Mouse (Mus musculus) heart, postnatal 0 days (tissue): ENCODE measurements around the gene Rpp21.

ENCODE experiments used
- CTCF ChIP-seq: IDR thresholded peaks from 2 replicates; pipeline ENCODE4 v1.5.1; 2016; ENCODE audit warnings: antibody characterized with exemption, control low read depth, low read depth
- EP300 ChIP-seq: IDR thresholded peaks from 2 replicates; pipeline ENCODE4 v1.6.1; 2016; ENCODE audit warnings: antibody characterized with exemption, low read depth

GRCm38 (mm10) chr17:36218594-36219155, 39.2 kb downstream of the Rpp21 start:
- no peak for TF ChIP-seq CTCF
- TF ChIP-seq EP300: no peak
